Mouse (Mus musculus) thymus, adult 2 months (tissue): ENCODE data around the gene Mis12. TPM values are rescaled to one million over a fixed set of nuclear protein-coding genes. Genes with fewer than 3 reads are reported as not detected.

ENCODE experiments used
- DNase-seq: peaks from one replicate; pipeline ENCODE4 v3.0.0; 2021
- H3K27ac ChIP-seq: fragments of 200-500 bp; 2 replicates; pipeline ENCODE4 v1.5.1; 2012; ENCODE audit warnings: low read length, control low read depth; ENCODE audit not compliant: control insufficient read depth, insufficient read depth
- H3K27me3 ChIP-seq: fragments of 200-500 bp; 2 replicates; pipeline ENCODE4 v1.6.1; 2012; ENCODE audit warnings: mild to moderate bottlenecking, low read length, moderate library complexity, mixed read lengths; ENCODE audit not compliant: control insufficient read depth, insufficient read depth
- H3K36me3 ChIP-seq: fragments of 200-500 bp; 2 replicates; pipeline ENCODE4 v1.6.1; 2012; ENCODE audit warnings: mild to moderate bottlenecking, low read length, moderate library complexity; ENCODE audit not compliant: control insufficient read depth, insufficient read depth
- H3K4me1 ChIP-seq: fragments of 200-500 bp; replicated peaks from 2 replicates; pipeline ENCODE4 v1.6.1; 2012; ENCODE audit warnings: low read length; ENCODE audit not compliant: control insufficient read depth, insufficient read depth
- H3K4me3 ChIP-seq: fragments of 200-500 bp; 2 replicates; pipeline ENCODE4 v1.5.1; 2012; ENCODE audit warnings: mild to moderate bottlenecking, low read length, control low read depth, moderate library complexity; ENCODE audit not compliant: control insufficient read depth, insufficient read depth
- CTCF ChIP-seq: fragments of 200-500 bp; IDR thresholded peaks from 2 replicates; pipeline ENCODE4 v1.5.1; 2012; ENCODE audit warnings: mild to moderate bottlenecking, control low read depth, low read length, moderate library complexity, borderline replicate concordance; ENCODE audit not compliant: control insufficient read depth, poor library complexity, insufficient read depth; ENCODE audit errors: extremely low read depth
- POLR2A ChIP-seq: fragments of 200-500 bp; IDR thresholded peaks from 2 replicates; pipeline ENCODE4 v1.6.1; 2012; ENCODE audit warnings: mild to moderate bottlenecking, low read length, control low read depth, moderate library complexity; ENCODE audit not compliant: control insufficient read depth, poor library complexity, insufficient read depth; ENCODE audit errors: extremely low read depth
- WGBS: fragments of 180-500 bp; shearing (Covaris S2); methylation state at CpG from one replicate; pipeline ENCODE4 v1.1.7; 2018; 5-methylcytosine and 5-hydroxymethylcytosine counted together
- polyA plus RNA-seq: library from polyadenylated mRNA; depleted of rRNA; stranded (reverse); fragments of >200 nt; gene quantifications from 2 replicates; pipeline ENCODE4 v1.2.3, GENCODE M21; 2012

The Mis12 gene
- polyA plus RNA-seq, 1 experiment = 8.6 TPM

DNA sequence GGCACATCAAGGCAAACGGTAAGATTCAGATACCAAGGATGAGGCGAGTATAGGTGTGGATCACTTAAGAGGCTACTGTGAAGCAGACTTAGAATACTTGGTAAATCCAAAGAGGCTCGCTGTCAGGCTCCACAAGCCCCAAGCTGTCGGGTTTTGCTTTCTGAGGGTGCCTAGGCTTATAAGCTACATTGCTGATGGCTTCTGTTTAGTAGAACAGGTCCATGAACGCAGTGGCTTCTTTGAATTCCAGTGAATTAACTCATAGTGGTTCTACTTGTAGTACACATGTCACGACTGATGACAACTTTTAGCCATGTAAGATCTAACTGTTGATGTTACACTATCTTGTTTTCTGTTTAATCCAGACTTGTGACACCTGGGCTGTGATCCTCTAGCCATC is 42.1 kb upstream of the Mis12 start:
- WGBS = 94% methylated on average over 6 of the region's 6 CpGs
- Histone ChIP-seq H3K4me3 (no peak overlapping the region), H3K36me3 (peaks cover 44% of the 10 kb centered on the region), H3K27me3 (no peaks in the 10 kb centered on the region), H3K4me1 (peaks cover 4% of the 10 kb centered on the region; the same call in 1 of the 2 replicates), H3K27ac (no peak overlapping the region)
- no peak for TF ChIP-seq POLR2A
- TF ChIP-seq CTCF = no peak
- DNase-seq = no peak

DNA sequence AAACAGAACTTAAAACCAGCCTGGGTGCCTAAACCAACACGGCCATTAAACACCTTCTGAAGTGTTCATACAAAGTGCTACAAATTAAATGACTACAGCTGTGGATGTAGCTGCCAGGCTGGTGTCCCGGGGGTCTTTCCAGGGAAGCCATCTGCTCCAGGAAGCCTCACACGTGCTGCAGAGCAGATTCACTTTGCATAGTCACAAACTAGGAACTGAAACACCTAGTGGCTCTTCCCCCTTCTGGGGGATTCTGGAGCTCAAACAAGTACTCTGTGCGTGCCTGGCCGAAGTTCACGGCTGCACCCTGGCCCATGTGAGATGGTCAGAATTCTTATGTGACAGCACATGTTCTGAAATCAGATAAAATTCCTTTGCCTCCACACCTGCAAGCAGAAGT is 39.2 kb upstream of the Mis12 start:
- 93% methylated on average over 6 of the region's 6 CpGs for WGBS
- H3K4me3 ChIP-seq = no peak overlapping the region
- peaks cover 6% of the 10 kb centered on the region; the same call in 1 of the 2 replicates for H3K4me1 ChIP-seq
- no peaks in the 10 kb centered on the region for H3K27me3 ChIP-seq
- no peak for DNase-seq
- H3K27ac ChIP-seq = no peak overlapping the region
- TF ChIP-seq POLR2A (no peak), CTCF (no peak)
- H3K36me3 ChIP-seq = peaks cover 37% of the 10 kb centered on the region

GRCm38 (mm10) chr11:70980751-70981510 is 38.5 kb upstream of the Mis12 start:
- no peak for DNase-seq
- Histone ChIP-seq H3K4me1 (peaks cover 6% of the 10 kb centered on the region; the same call in 1 of the 2 replicates), H3K36me3 (peaks cover 30% of the 10 kb centered on the region), H3K27me3 (no peaks in the 10 kb centered on the region), H3K27ac (no peak overlapping the region), H3K4me3 (no peak overlapping the region)
- WGBS = 94% methylated on average over 14 of the region's 14 CpGs
- TF ChIP-seq POLR2A (no peak), CTCF (no peak)

GRCm38 (mm10) chr11:70982030-70982429 is 37.4 kb upstream of the Mis12 start:
- 8% methylated on average over 12 of the region's 12 CpGs for WGBS
- DNase-seq = no peak
- H3K27me3 ChIP-seq = no peaks in the 10 kb centered on the region
- H3K4me1 ChIP-seq = peaks cover 6% of the 10 kb centered on the region; the same call in 1 of the 2 replicates
- no peak overlapping the region for H3K27ac ChIP-seq
- H3K36me3 ChIP-seq = peaks cover 31% of the 10 kb centered on the region
- H3K4me3 ChIP-seq = peak overlapping the region; percentile 22; the same call in 1 of the 2 replicates
- no peak for TF ChIP-seq CTCF
- TF ChIP-seq POLR2A = no peak

GRCm38 (mm10) chr11:70982557-70983228 is 36.7 kb upstream of the Mis12 start, which contains the start of gene C1qbp:
Gene C1qbp (minus strand): TSS chr11:70983026.
- under 1% methylated on average over 64 of the region's 64 CpGs for WGBS
- peak; percentile 94 for DNase-seq
- Histone ChIP-seq H3K27me3 (no peaks in the 10 kb centered on the region), H3K27ac (no peak within 1 kb of the TSS), H3K4me3 (peak within 1 kb of the TSS; percentile 75), H3K36me3 (peaks cover 27% of the 10 kb centered on the region), H3K4me1 (peaks cover 6% of the 10 kb centered on the region; the same call in 1 of the 2 replicates)
- TF ChIP-seq CTCF = peak; percentile 99
- TF ChIP-seq POLR2A = no peak

GRCm38 (mm10) chr11:71001167-71001566 is 18.2 kb upstream of the Mis12 start:
- 92% methylated on average over 4 of the region's 4 CpGs for WGBS
- peaks cover 6% of the 10 kb centered on the region for H3K36me3 ChIP-seq
- no peaks in the 10 kb centered on the region for H3K27me3 ChIP-seq
- H3K4me1 ChIP-seq = peaks cover 8% of the 10 kb centered on the region; the same call in 1 of the 2 replicates
- DNase-seq = no peak
- H3K27ac ChIP-seq = no peak overlapping the region
- TF ChIP-seq POLR2A (no peak), CTCF (no peak)
- H3K4me3 ChIP-seq = no peak overlapping the region
